Mouse (Mus musculus) megakaryocyte, embryonic 14.5 days (primary cell): ENCODE measurements at regions not wholly inside any gene's neighbourhood (a gene's known extent, or its start where the extent isn't known, plus 50 kb on each side); places are given as distances from the start of the nearest gene placed in this dataset.

Experiments used
- FLI1 ChIP-seq: IDR thresholded peaks from 2 replicates; pipeline ENCODE4 v1.6.1; 2012; ENCODE audit warnings: low read length, inconsistent platforms, mixed read lengths
- GATA1 ChIP-seq: IDR thresholded peaks from 3 replicates; pipeline ENCODE4 v1.6.1; 2012; ENCODE audit warnings: mixed read lengths, low read length, inconsistent platforms, borderline replicate concordance

GRCm38 (mm10) chr16:30652692-30653091 is 53.2 kb downstream of the Fam43a start:
- TF ChIP-seq FLI1, result no peak
- TF ChIP-seq GATA1, result no peak
